Mouse (Mus musculus): ENCODE data around the gene Hibadh. TPM values are rescaled to one million over a fixed set of nuclear protein-coding genes. Genes with fewer than 3 reads are reported as not detected.
A peak's percentile ranks its signal among the peaks of the same experiment; 100 is the strongest.
"Not testable (repeated sequence)": the region's sequence is repeated elsewhere in the genome, so short reads cannot be mapped to it uniquely, and the experiment has no call there.

Gene Hibadh
- polyA plus RNA-seq, 1 experiment from 2014 or later = 72.3 TPM

- Histone ChIP-seq H3K36me3 (replicated peaks) (no peaks in the 10 kb centered on the region), H3K4me3 (replicated peaks) (no peak overlapping the region), H3K9ac (no peak overlapping the region), H3K27ac (replicated peaks) (no peak overlapping the region), H3K9me3 (replicated peaks) (no peaks in the 10 kb centered on the region), H3K4me1 (replicated peaks) (no peaks in the 10 kb centered on the region), H3K27me3 (no peaks in the 10 kb centered on the region), H3K4me2 (no peak overlapping the region)
- 43% methylated on average over 8 of the region's 8 CpGs for WGBS (ENCODE audit: insufficient replicate concordance)
- no peak for ATAC-seq (ENCODE audit: insufficient read depth)
Observed at GRCm38 (mm10) chr6:52671791-52672190, 31.6 kb upstream of the Hibadh start.

- H3K27ac ChIP-seq (replicated peaks); ATAC-seq (ENCODE audit: insufficient read depth); H3K4me3 ChIP-seq (replicated peaks); H3K27me3 ChIP-seq; H3K9me3 ChIP-seq (replicated peaks); H3K9ac ChIP-seq; H3K4me2 ChIP-seq; H3K36me3 ChIP-seq (replicated peaks); H3K4me1 ChIP-seq (replicated peaks): not testable (repeated sequence)
- WGBS (ENCODE audit: insufficient replicate concordance) = 25% methylated on average over 2 of the region's 2 CpGs
Observed at GRCm38 (mm10) chr6:52669878-52670277, 29.7 kb upstream of the Hibadh start.

DNA sequence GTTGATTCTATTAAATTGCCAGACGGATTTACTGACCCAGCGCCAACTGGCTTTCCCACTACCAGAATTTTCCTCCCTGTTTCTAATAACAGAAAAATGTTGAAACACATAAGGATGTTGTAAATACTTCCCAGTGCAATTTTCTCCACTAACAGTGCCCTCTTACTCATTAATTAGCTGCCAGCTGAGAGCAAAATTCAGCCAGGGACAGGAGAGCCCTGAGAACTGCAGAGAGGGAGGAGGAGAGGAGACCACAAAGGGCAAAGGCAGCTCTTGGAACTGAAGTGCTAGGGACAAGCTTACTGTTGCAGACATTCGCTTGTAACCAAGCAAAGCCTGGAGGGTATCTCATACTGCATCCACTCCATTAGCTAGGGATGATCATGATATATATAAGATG is 27.5 kb upstream of the Hibadh start:
- H3K36me3 ChIP-seq (replicated peaks) = no peaks in the 10 kb centered on the region
- 61% methylated on average over 3 of the region's 3 CpGs for WGBS (ENCODE audit: insufficient replicate concordance)
- ATAC-seq (ENCODE audit: insufficient read depth) = no peak
- no peak overlapping the region for H3K27ac ChIP-seq (replicated peaks)
- H3K9ac ChIP-seq = no peak overlapping the region
- H3K27me3 ChIP-seq = no peaks in the 10 kb centered on the region
- no peak overlapping the region for H3K4me2 ChIP-seq
- no peak overlapping the region for H3K4me3 ChIP-seq (replicated peaks)
- H3K9me3 ChIP-seq (replicated peaks) = no peaks in the 10 kb centered on the region
- H3K4me1 ChIP-seq (replicated peaks) = no peaks in the 10 kb centered on the region

- WGBS (ENCODE audit: insufficient replicate concordance) = 32% methylated on average over 5 of the region's 5 CpGs
- Histone ChIP-seq H3K27ac (replicated peaks) (no peak overlapping the region), H3K27me3 (no peaks in the 10 kb centered on the region), H3K4me2 (no peak overlapping the region), H3K9ac (no peak overlapping the region), H3K9me3 (replicated peaks) (no peaks in the 10 kb centered on the region), H3K4me1 (replicated peaks) (no peaks in the 10 kb centered on the region), H3K4me3 (replicated peaks) (no peak overlapping the region), H3K36me3 (replicated peaks) (no peaks in the 10 kb centered on the region)
- ATAC-seq (ENCODE audit: insufficient read depth) = no peak
Observed at GRCm38 (mm10) chr6:52663021-52663420, 22.8 kb upstream of the Hibadh start.

GRCm38 (mm10) chr6:52655266-52655665 is 15.1 kb upstream of the Hibadh start:
- WGBS (ENCODE audit: insufficient replicate concordance) = 61% methylated on average over 4 of the region's 4 CpGs
- Histone ChIP-seq H3K4me2 (no peak overlapping the region), H3K4me3 (replicated peaks) (no peak overlapping the region), H3K4me1 (replicated peaks) (no peaks in the 10 kb centered on the region), H3K27ac (replicated peaks) (no peak overlapping the region), H3K9me3 (replicated peaks) (no peaks in the 10 kb centered on the region), H3K36me3 (replicated peaks) (no peaks in the 10 kb centered on the region), H3K27me3 (no peaks in the 10 kb centered on the region), H3K9ac (no peak overlapping the region)
- ATAC-seq (ENCODE audit: insufficient read depth) = no peak

GRCm38 (mm10) chr6:52648806-52649205 is 8.6 kb upstream of the Hibadh start:
- no peak for ATAC-seq (ENCODE audit: insufficient read depth)

GRCm38 (mm10) chr6:52648031-52648430 is 7.8 kb upstream of the Hibadh start:
- WGBS (ENCODE audit: insufficient replicate concordance) = 80% methylated on average over 6 of the region's 6 CpGs
- Histone ChIP-seq H3K36me3 (replicated peaks) (no peaks in the 10 kb centered on the region), H3K9ac (no peak overlapping the region), H3K4me2 (no peak overlapping the region), H3K9me3 (replicated peaks) (no peaks in the 10 kb centered on the region), H3K4me3 (replicated peaks) (no peak overlapping the region), H3K27me3 (no peaks in the 10 kb centered on the region), H3K27ac (replicated peaks) (no peak overlapping the region), H3K4me1 (replicated peaks) (no peaks in the 10 kb centered on the region)
- no peak for ATAC-seq (ENCODE audit: insufficient read depth)

More at GRCm38 (mm10) chr6:52648806-52649205, 8.6 kb upstream of the Hibadh start:
- 64% methylated on average over 11 of the region's 11 CpGs for WGBS (ENCODE audit: insufficient replicate concordance)
- Histone ChIP-seq H3K4me2 (no peak overlapping the region), H3K9ac (no peak overlapping the region), H3K9me3 (replicated peaks) (no peaks in the 10 kb centered on the region), H3K27me3 (no peaks in the 10 kb centered on the region), H3K4me1 (replicated peaks) (no peaks in the 10 kb centered on the region), H3K36me3 (replicated peaks) (no peaks in the 10 kb centered on the region), H3K4me3 (replicated peaks) (no peak overlapping the region), H3K27ac (replicated peaks) (no peak overlapping the region)

DNA sequence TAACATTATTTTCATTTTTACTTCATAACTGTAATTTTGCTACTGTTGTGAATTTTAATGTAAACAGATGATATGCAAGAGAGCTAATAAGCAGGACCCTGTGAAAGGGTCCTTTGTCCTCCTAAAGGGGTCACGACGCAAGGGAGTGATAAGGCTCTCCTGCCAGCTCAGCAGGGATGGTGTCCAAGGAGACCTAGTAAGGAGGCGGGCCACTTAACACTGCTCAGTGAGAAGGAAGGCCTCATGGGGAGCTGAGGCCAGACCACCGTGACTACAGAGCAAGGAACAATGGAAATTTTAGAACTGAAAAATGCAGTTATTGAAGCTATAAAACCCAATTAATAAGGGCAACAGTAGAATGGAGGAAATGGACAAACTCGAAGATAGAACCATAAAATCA is 5.7 kb upstream of the Hibadh start:
- Histone ChIP-seq H3K9me3 (replicated peaks) (no peaks in the 10 kb centered on the region), H3K4me3 (replicated peaks) (no peak overlapping the region), H3K27ac (replicated peaks) (no peak overlapping the region), H3K36me3 (replicated peaks) (no peaks in the 10 kb centered on the region), H3K9ac (no peak overlapping the region), H3K4me1 (replicated peaks) (peaks cover 3% of the 10 kb centered on the region), H3K27me3 (no peaks in the 10 kb centered on the region), H3K4me2 (no peak overlapping the region)
- ATAC-seq (ENCODE audit: insufficient read depth) = no peak
- WGBS (ENCODE audit: insufficient replicate concordance) = 26% methylated on average over 5 of the region's 5 CpGs

- Histone ChIP-seq H3K9me3 (replicated peaks) (no peaks in the 10 kb centered on the region), H3K4me3 (replicated peaks) (no peak overlapping the region), H3K4me2 (no peak overlapping the region), H3K36me3 (replicated peaks) (no peaks in the 10 kb centered on the region), H3K9ac (no peak overlapping the region), H3K27ac (replicated peaks) (no peak overlapping the region), H3K4me1 (replicated peaks) (peaks cover 20% of the 10 kb centered on the region), H3K27me3 (no peaks in the 10 kb centered on the region)
- no peak for ATAC-seq (ENCODE audit: insufficient read depth)
- 65% methylated on average over 7 of the region's 7 CpGs for WGBS (ENCODE audit: insufficient replicate concordance)
Observed at GRCm38 (mm10) chr6:52642152-52642551, 2.0 kb upstream of the Hibadh start.

DNA sequence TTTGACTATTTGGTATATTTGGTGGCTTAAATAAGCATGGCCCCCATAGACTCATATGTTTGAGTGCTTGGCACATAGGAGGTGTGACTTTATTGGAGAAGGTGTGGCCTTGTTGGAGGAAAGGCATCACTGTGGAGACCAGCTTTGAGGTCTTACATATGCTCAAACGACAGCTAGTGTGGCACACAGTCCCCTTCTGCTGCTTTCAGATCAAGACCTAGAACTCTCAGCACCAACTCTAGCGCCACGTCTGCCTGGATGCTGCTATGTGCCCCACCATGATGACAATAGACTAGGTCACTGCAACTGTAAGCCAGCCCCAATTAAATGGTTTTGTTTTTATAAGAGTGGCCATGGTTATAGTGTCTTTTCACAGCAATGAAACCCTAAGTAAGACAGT is 887 bp upstream of the Hibadh start:
- Histone ChIP-seq H3K9me3 (replicated peaks) (no peaks in the 10 kb centered on the region), H3K9ac (no peak overlapping the region), H3K36me3 (replicated peaks) (no peaks in the 10 kb centered on the region), H3K4me2 (no peak overlapping the region; the same call in 1 of the 2 replicates), H3K4me1 (replicated peaks) (peaks cover 20% of the 10 kb centered on the region), H3K27ac (replicated peaks) (peak overlapping the region; percentile 19; the same call in 1 of the 2 replicates), H3K27me3 (no peaks in the 10 kb centered on the region), H3K4me3 (replicated peaks) (no peak overlapping the region)
- no peak for ATAC-seq (ENCODE audit: insufficient read depth)
- 69% methylated on average over 3 of the region's 3 CpGs for WGBS (ENCODE audit: insufficient replicate concordance)

GRCm38 (mm10) chr6:52639546-52640223 is 504 bp downstream of the Hibadh start:
- Histone ChIP-seq H3K4me2 (peak overlapping the region; percentile 84), H3K4me3 (replicated peaks) (peak overlapping the region; percentile 80), H3K27me3 (no peaks in the 10 kb centered on the region), H3K4me1 (replicated peaks) (peaks cover 22% of the 10 kb centered on the region), H3K27ac (replicated peaks) (peak overlapping the region; percentile 83), H3K9ac (peak overlapping the region; percentile 79), H3K36me3 (replicated peaks) (no peaks in the 10 kb centered on the region), H3K9me3 (replicated peaks) (no peaks in the 10 kb centered on the region)
- peak; percentile 8 for ATAC-seq (ENCODE audit: insufficient read depth)
- under 1% methylated on average over 28 of the region's 28 CpGs for WGBS (ENCODE audit: insufficient replicate concordance)
